Mouse (Mus musculus): ENCODE results near the gene Upk3a. TPM values are rescaled to one million over a fixed set of nuclear protein-coding genes. Genes with fewer than 3 reads are reported as not detected.
A peak's percentile ranks its signal among the peaks of the same experiment; 100 is the strongest.

Gene Upk3a
- polyA plus RNA-seq, 1 experiment from 2014 or later = not detected

DNA sequence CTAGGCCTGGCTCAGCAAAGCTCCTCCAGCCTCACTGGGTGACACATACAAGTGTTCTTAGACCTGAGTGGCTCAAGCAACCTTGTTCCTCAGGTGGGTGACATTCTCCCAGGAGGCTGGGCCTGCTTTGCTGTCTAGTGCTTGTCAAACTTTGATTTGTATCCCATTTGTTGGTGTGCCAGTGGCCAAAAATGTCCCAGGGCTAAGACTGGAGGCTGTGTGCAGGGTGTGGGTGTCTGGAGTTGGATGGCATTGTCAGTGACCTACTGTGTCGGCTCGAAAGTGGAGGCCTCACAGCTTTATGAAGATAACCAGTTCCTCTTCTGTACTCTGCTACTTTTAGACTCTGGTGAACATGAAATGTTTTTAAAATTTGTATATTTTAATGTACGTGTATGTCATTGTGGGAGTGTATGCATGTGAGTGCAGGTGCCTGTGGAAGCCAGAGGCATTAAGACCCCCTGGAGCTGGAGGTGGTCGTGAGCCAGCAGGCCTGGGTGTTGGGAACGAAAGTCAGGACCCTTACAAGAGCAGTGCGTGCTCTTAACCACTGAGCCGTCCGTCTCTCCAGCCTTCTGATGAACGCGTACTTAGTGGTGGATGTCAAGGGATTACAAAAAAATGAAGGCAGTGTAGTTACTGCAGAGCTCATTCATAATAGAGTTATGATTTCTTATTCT lies 24.7 kb downstream of the Upk3a start:
- no peaks in the 10 kb centered on the region for H3K27me3 ChIP-seq (ENCODE audit: control insufficient read depth, insufficient read depth, low read depth, low read length)
- no peaks in the 10 kb centered on the region for H3K36me3 ChIP-seq (ENCODE audit: control insufficient read depth, insufficient read depth)
- H3K4me2 ChIP-seq (ENCODE audit: low read depth, low read length) = no peak overlapping the region
- no peak for ATAC-seq (ENCODE audit: low read depth)
- H3K4me1 ChIP-seq (ENCODE audit: control insufficient read depth, low read depth, low read length) = peaks cover 7% of the 10 kb centered on the region
- no peak overlapping the region for H3K9ac ChIP-seq (ENCODE audit: low read depth, low read length)
- WGBS (ENCODE audit: insufficient replicate concordance) = 68% methylated on average over 10 of the region's 10 CpGs
- no peak overlapping the region for H3K27ac ChIP-seq (ENCODE audit: low read length)
- no peaks in the 10 kb centered on the region for H3K9me3 ChIP-seq (replicated peaks; ENCODE audit: control insufficient read depth, low read length)
- H3K4me3 ChIP-seq (ENCODE audit: low read depth, low read length) = no peak overlapping the region

GRCm38 (mm10) chr15:85042361-85042954 lies 25.5 kb downstream of the Upk3a start:
- Histone ChIP-seq H3K27me3 (ENCODE audit: control insufficient read depth, insufficient read depth, low read depth, low read length) (no peaks in the 10 kb centered on the region), H3K4me3 (ENCODE audit: low read depth, low read length) (no peak overlapping the region), H3K4me2 (ENCODE audit: low read depth, low read length) (no peak overlapping the region), H3K4me1 (ENCODE audit: control insufficient read depth, low read depth, low read length) (peaks cover 5% of the 10 kb centered on the region), H3K9me3 (replicated peaks; ENCODE audit: control insufficient read depth, low read length) (no peaks in the 10 kb centered on the region), H3K27ac (ENCODE audit: low read length) (no peak overlapping the region; the same call in 1 of the 2 replicates), H3K36me3 (ENCODE audit: control insufficient read depth, insufficient read depth) (no peaks in the 10 kb centered on the region), H3K9ac (ENCODE audit: low read depth, low read length) (no peak overlapping the region)
- ATAC-seq (ENCODE audit: low read depth) = no peak
- 31% methylated on average over 4 of the region's 4 CpGs for WGBS (ENCODE audit: insufficient replicate concordance)

GRCm38 (mm10) chr15:85043116-85043515 lies 26.2 kb downstream of the Upk3a start:
- Histone ChIP-seq H3K4me1 (ENCODE audit: control insufficient read depth, low read depth, low read length) (peaks cover 3% of the 10 kb centered on the region), H3K36me3 (ENCODE audit: control insufficient read depth, insufficient read depth) (no peaks in the 10 kb centered on the region), H3K4me2 (ENCODE audit: low read depth, low read length) (no peak overlapping the region), H3K9ac (ENCODE audit: low read depth, low read length) (no peak overlapping the region), H3K4me3 (ENCODE audit: low read depth, low read length) (no peak overlapping the region), H3K27me3 (ENCODE audit: control insufficient read depth, insufficient read depth, low read depth, low read length) (no peaks in the 10 kb centered on the region), H3K27ac (ENCODE audit: low read length) (no peak overlapping the region), H3K9me3 (replicated peaks; ENCODE audit: control insufficient read depth, low read length) (no peaks in the 10 kb centered on the region)
- no peak for ATAC-seq (ENCODE audit: low read depth)
- WGBS (ENCODE audit: insufficient replicate concordance) = 51% methylated on average over 5 of the region's 5 CpGs

DNA sequence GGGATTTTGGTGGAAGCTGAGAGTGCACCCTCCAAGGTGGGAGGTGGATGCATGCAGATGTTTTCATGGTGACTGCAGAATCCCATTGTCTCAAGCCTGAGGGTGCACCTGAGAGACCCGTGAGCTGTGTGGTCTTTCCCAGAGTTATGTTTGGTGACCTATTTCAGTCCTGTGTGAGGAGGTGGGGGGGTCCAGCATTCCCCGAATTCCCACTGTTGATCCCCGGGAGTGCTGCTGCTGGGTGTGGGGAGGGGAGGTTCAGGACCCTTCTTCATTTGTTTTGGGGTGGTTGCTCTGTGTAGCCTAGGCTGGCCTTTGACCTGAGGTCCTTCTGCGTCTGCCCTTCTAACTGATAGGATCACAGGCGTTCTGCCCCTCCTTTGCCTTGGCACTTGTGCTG lies 26.8 kb downstream of the Upk3a start:
- ATAC-seq (ENCODE audit: low read depth) = no peak
- Histone ChIP-seq H3K4me3 (ENCODE audit: low read depth, low read length) (no peak overlapping the region), H3K36me3 (ENCODE audit: control insufficient read depth, insufficient read depth) (no peaks in the 10 kb centered on the region), H3K27ac (ENCODE audit: low read length) (no peak overlapping the region), H3K4me2 (ENCODE audit: low read depth, low read length) (no peak overlapping the region), H3K9me3 (replicated peaks; ENCODE audit: control insufficient read depth, low read length) (no peaks in the 10 kb centered on the region), H3K9ac (ENCODE audit: low read depth, low read length) (no peak overlapping the region), H3K27me3 (ENCODE audit: control insufficient read depth, insufficient read depth, low read depth, low read length) (no peaks in the 10 kb centered on the region), H3K4me1 (ENCODE audit: control insufficient read depth, low read depth, low read length) (peaks cover 3% of the 10 kb centered on the region)
- 60% methylated on average over 5 of the region's 5 CpGs for WGBS (ENCODE audit: insufficient replicate concordance)

- Histone ChIP-seq H3K4me1 (ENCODE audit: control insufficient read depth, low read depth, low read length) (peaks cover 3% of the 10 kb centered on the region), H3K9me3 (replicated peaks; ENCODE audit: control insufficient read depth, low read length) (no peaks in the 10 kb centered on the region), H3K36me3 (ENCODE audit: control insufficient read depth, insufficient read depth) (no peaks in the 10 kb centered on the region), H3K4me2 (ENCODE audit: low read depth, low read length) (no peak overlapping the region), H3K27ac (ENCODE audit: low read length) (no peak overlapping the region), H3K4me3 (ENCODE audit: low read depth, low read length) (no peak overlapping the region), H3K9ac (ENCODE audit: low read depth, low read length) (no peak overlapping the region), H3K27me3 (ENCODE audit: control insufficient read depth, insufficient read depth, low read depth, low read length) (no peaks in the 10 kb centered on the region)
- 73% methylated on average over 14 of the region's 14 CpGs for WGBS (ENCODE audit: insufficient replicate concordance)
- ATAC-seq (ENCODE audit: low read depth) = no peak
Observed at GRCm38 (mm10) chr15:85046230-85046950, 29.4 kb downstream of the Upk3a start.

GRCm38 (mm10) chr15:85047865-85048264 lies 30.9 kb downstream of the Upk3a start:
- H3K27ac ChIP-seq (ENCODE audit: low read length) = no peak overlapping the region
- 69% methylated on average over 4 of the region's 4 CpGs for WGBS (ENCODE audit: insufficient replicate concordance)
- H3K27me3 ChIP-seq (ENCODE audit: control insufficient read depth, insufficient read depth, low read depth, low read length) = no peaks in the 10 kb centered on the region
- no peak for ATAC-seq (ENCODE audit: low read depth)
- H3K4me1 ChIP-seq (ENCODE audit: control insufficient read depth, low read depth, low read length) = no peaks in the 10 kb centered on the region; the same call in 1 of the 2 replicates
- no peak overlapping the region for H3K9ac ChIP-seq (ENCODE audit: low read depth, low read length)
- no peak overlapping the region for H3K4me2 ChIP-seq (ENCODE audit: low read depth, low read length)
- H3K4me3 ChIP-seq (ENCODE audit: low read depth, low read length) = no peak overlapping the region
- H3K36me3 ChIP-seq (ENCODE audit: control insufficient read depth, insufficient read depth) = no peaks in the 10 kb centered on the region
- H3K9me3 ChIP-seq (replicated peaks; ENCODE audit: control insufficient read depth, low read length) = no peaks in the 10 kb centered on the region

DNA sequence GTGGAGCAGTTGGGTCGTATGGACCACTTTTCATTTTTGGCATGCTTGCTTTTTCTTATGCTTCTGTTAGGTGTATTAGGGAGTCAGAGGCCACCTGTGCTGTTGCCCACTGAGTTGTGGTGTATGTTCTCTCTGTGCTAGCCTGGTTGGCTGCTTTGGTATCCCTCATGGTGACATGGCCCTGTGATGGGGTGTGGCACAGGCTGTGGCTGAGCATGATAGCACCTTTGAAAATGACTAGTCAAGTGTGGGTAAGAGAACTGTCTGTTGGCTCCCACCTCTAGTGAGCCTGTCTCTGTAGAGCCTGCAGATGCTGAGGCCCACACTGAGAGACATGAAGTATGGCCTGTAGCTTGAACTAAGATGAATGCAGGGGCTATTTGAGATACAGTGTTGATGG lies 32.8 kb downstream of the Upk3a start:
- 68% methylated on average over 1 of the region's 1 CpGs for WGBS (ENCODE audit: insufficient replicate concordance)

DNA sequence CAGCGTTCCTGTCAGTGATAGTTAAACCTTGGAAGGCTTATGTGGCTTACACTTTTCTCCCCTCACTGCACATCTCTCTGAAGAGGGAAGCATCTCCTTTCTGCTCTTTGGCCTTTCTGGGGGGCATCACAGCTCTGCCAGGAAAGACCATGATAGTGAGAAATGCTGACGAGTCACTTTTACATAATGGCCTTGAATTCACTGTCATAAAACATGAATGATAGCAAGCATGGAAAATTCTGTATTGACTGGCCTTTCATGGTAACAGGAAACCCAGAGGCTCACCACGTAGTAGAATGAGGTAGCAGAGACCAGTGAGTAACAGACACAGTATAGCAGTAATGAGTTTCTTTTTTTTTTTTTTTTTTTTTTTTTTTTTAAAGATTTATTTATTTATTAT lies 37.2 kb downstream of the Upk3a start:
- Histone ChIP-seq H3K4me3 (ENCODE audit: low read depth, low read length) (no peak overlapping the region), H3K9me3 (replicated peaks; ENCODE audit: control insufficient read depth, low read length) (no peaks in the 10 kb centered on the region), H3K9ac (ENCODE audit: low read depth, low read length) (no peak overlapping the region), H3K36me3 (ENCODE audit: control insufficient read depth, insufficient read depth) (peaks cover 2% of the 10 kb centered on the region; the same call in 1 of the 2 replicates), H3K4me1 (ENCODE audit: control insufficient read depth, low read depth, low read length) (no peaks in the 10 kb centered on the region; the same call in 1 of the 2 replicates), H3K27ac (ENCODE audit: low read length) (no peak overlapping the region), H3K27me3 (ENCODE audit: control insufficient read depth, insufficient read depth, low read depth, low read length) (no peaks in the 10 kb centered on the region), H3K4me2 (ENCODE audit: low read depth, low read length) (no peak overlapping the region)
- WGBS (ENCODE audit: insufficient replicate concordance) = 66% methylated on average over 3 of the region's 3 CpGs
- ATAC-seq (ENCODE audit: low read depth) = no peak

More for the DNA sequence above, 32.8 kb downstream of the Upk3a start:
- no peaks in the 10 kb centered on the region; the same call in 1 of the 2 replicates for H3K4me1 ChIP-seq (ENCODE audit: control insufficient read depth, low read depth, low read length)
- no peak overlapping the region for H3K9ac ChIP-seq (ENCODE audit: low read depth, low read length)
- 0 out of 2 replicates have a peak overlapping the region, but pooled peaks have one; percentile 28 for H3K27ac ChIP-seq (ENCODE audit: low read length)
- H3K4me3 ChIP-seq (ENCODE audit: low read depth, low read length) = no peak overlapping the region
- H3K27me3 ChIP-seq (ENCODE audit: control insufficient read depth, insufficient read depth, low read depth, low read length) = no peaks in the 10 kb centered on the region
- ATAC-seq (ENCODE audit: low read depth) = peak; percentile 92
- peaks cover 2% of the 10 kb centered on the region; the same call in 1 of the 2 replicates for H3K36me3 ChIP-seq (ENCODE audit: control insufficient read depth, insufficient read depth)
- H3K4me2 ChIP-seq (ENCODE audit: low read depth, low read length) = no peak overlapping the region
- no peaks in the 10 kb centered on the region for H3K9me3 ChIP-seq (replicated peaks; ENCODE audit: control insufficient read depth, low read length)

- ATAC-seq (ENCODE audit: low read depth) = no peak
- Histone ChIP-seq H3K27ac (ENCODE audit: low read length) (no peak overlapping the region), H3K9ac (ENCODE audit: low read depth, low read length) (no peak overlapping the region), H3K9me3 (replicated peaks; ENCODE audit: control insufficient read depth, low read length) (no peaks in the 10 kb centered on the region), H3K4me1 (ENCODE audit: control insufficient read depth, low read depth, low read length) (no peaks in the 10 kb centered on the region), H3K4me3 (ENCODE audit: low read depth, low read length) (no peak overlapping the region), H3K27me3 (ENCODE audit: control insufficient read depth, insufficient read depth, low read depth, low read length) (no peaks in the 10 kb centered on the region), H3K36me3 (ENCODE audit: control insufficient read depth, insufficient read depth) (peaks cover 2% of the 10 kb centered on the region; the same call in 1 of the 2 replicates), H3K4me2 (ENCODE audit: low read depth, low read length) (no peak overlapping the region)
- WGBS (ENCODE audit: insufficient replicate concordance) = 69% methylated on average over 4 of the region's 4 CpGs
Observed at GRCm38 (mm10) chr15:85055186-85055585, 38.2 kb downstream of the Upk3a start.

Data from liver, embryonic 16.5 days (tissue).